Mouse (Mus musculus) forebrain, embryonic 13.5 days (tissue): ENCODE results near the gene Zfp985. TPM values are rescaled to one million over a fixed set of nuclear protein-coding genes. Genes with fewer than 3 reads are reported as not detected.
"Not testable (repeated sequence)": the region's sequence is repeated elsewhere in the genome, so short reads cannot be mapped to it uniquely, and the experiment has no call there.

ENCODE experiments used
- ATAC-seq: fragments of 200-750 bp; cut with Nextera tagmentation; 2 replicates; pipeline ENCODE4 v1.8.0; 2017
- H3K27ac ChIP-seq: fragments of 300-500 bp; sonication (generic); 2 replicates; pipeline ENCODE4 v1.5.1; 2015; ENCODE audit warnings: inconsistent platforms, mild to moderate bottlenecking, moderate library complexity
- H3K27me3 ChIP-seq: fragments of 300-500 bp; sonication (generic); 2 replicates; pipeline ENCODE4 v1.6.1; 2015; ENCODE audit warnings: mild to moderate bottlenecking, inconsistent platforms
- H3K36me3 ChIP-seq: fragments of 300-500 bp; sonication (generic); 2 replicates; pipeline ENCODE4 v1.6.1; 2015; ENCODE audit warnings: mild to moderate bottlenecking, inconsistent platforms; ENCODE audit not compliant: poor library complexity, severe bottlenecking
- H3K4me1 ChIP-seq: fragments of 300-500 bp; sonication (generic); 2 replicates; pipeline ENCODE4 v1.6.1; 2015; ENCODE audit warnings: inconsistent platforms
- H3K4me2 ChIP-seq: fragments of 300-500 bp; sonication (generic); 2 replicates; pipeline ENCODE4 v1.6.1; 2015; ENCODE audit warnings: inconsistent platforms, mild to moderate bottlenecking, moderate library complexity
- H3K4me3 ChIP-seq: fragments of 300-500 bp; sonication (generic); 2 replicates; pipeline ENCODE4 v1.5.1; 2015; ENCODE audit warnings: mild to moderate bottlenecking, inconsistent platforms
- H3K9ac ChIP-seq: fragments of 300-500 bp; sonication (generic); 2 replicates; pipeline ENCODE4 v1.6.1; 2015; ENCODE audit warnings: mild to moderate bottlenecking, inconsistent platforms
- H3K9me3 ChIP-seq: fragments of 300-500 bp; sonication (generic); replicated peaks from 2 replicates; pipeline ENCODE4 v1.6.1; 2016; ENCODE audit warnings: inconsistent platforms
- WGBS: fragments of 180-500 bp; shearing (Covaris S2); methylation state at CpG from one replicate; pipeline ENCODE4 v1.1.7; 2015; 5-methylcytosine and 5-hydroxymethylcytosine counted together
- polyA plus RNA-seq: library from polyadenylated mRNA; unstranded; fragments of >200 nt; fragmentation: Nextera tagmentation; extraction: Ambion mirVana; gene quantifications from 2 replicates; pipeline ENCODE4 v1.2.1, GENCODE M21; 2015

The Zfp985 gene
- polyA plus RNA-seq, 1 experiment from 2014 or later, result 0.05 TPM

DNA sequence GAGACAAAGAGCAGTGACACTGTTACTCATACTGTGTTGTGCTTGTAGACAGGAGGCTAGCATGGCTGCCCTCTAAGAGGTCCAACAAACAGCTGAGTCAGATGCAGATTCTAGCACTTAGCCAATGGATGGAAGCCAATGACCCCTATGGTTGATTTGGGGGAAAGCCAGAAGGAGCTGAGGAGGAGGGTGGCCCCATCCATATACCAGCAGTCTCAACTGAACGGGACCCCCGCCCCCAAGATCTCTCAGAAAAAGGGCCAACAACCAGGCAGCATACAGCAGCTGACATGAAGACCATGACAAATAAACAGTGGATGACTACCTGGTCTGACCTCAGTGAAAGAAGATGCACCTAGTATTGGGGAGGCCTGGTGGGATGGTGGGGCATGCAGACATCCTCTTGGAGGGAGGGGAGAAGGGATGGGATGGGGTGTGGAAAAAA lies 80.8 kb downstream of the Zfp985 start:
- no CpG with 5 or more reads among the region's 2 CpGs for whole genome bisulfite sequencing
- not testable (repeated sequence) for H3K27me3 ChIP-seq, H3K9ac ChIP-seq, H3K4me1 ChIP-seq, H3K4me3 ChIP-seq, H3K9me3 ChIP-seq, ATAC-seq, H3K36me3 ChIP-seq, H3K27ac ChIP-seq, H3K4me2 ChIP-seq

Other genes starting within 250 kb of the Zfp985 start
- not detected in 2 replicates for gene Zfp988, start 247.6 kb upstream of the Zfp985 start, polyA plus RNA-seq
- not detected in 2 replicates for gene Zfp978, start 192.0 kb upstream of the Zfp985 start, polyA plus RNA-seq
- gene Zfp982, start 60.9 kb upstream of the Zfp985 start, polyA plus RNA-seq, result 1.5 and 2.8 TPM in 2 replicates
- gene Gm16503, start 13.1 kb upstream of the Zfp985 start, polyA plus RNA-seq, result 0.39 and 0.44 TPM in 2 replicates
- 0.97 and 1.1 TPM in 2 replicates for gene Zfp979, start 89.2 kb downstream of the Zfp985 start, polyA plus RNA-seq
- gene Zfp534, start 149.3 kb downstream of the Zfp985 start, polyA plus RNA-seq, result not detected in 2 replicates